Mouse (Mus musculus) testis, adult 10 weeks (tissue): ENCODE measurements around the gene Vmn1r57. TPM values are rescaled to one million over a fixed set of nuclear protein-coding genes. Genes with fewer than 3 reads are reported as not detected.

Experiments
- polyA plus RNA-seq: library from polyadenylated mRNA; stranded (reverse); fragments of 350-450 nt; fragmentation: Illumina TruSeq; extraction: RNeasy Lipid Tissue Mini Kit (QIAGEN cat#74804); gene quantifications from one replicate; pipeline ENCODE4 v1.2.3, GENCODE M21; 2014; ENCODE audit warnings: low read depth, low replicate concordance

The Vmn1r57 gene
- not detected for polyA plus RNA-seq

DNA sequence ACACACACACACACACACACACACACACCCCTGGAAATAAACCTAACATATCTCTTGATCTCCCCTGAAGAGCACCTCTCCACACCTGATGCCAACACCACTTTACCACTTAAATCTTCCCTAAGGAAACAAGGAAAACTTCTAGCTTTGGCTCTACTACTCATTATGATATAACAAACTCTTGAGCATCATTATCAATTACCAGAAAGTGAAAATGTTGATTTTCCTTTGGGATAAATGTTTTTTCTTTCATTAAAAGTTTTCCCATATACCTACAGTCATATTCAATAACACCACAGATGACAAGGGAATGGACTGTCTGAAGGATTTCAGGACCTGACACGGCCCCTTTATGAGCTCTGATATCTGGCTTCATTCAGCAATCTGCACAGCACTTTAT is at the start of gene Vmn1r57:
TSS of gene Vmn1r57 (plus strand) at position 301 of the 400 bp plus-strand sequence.

DNA sequence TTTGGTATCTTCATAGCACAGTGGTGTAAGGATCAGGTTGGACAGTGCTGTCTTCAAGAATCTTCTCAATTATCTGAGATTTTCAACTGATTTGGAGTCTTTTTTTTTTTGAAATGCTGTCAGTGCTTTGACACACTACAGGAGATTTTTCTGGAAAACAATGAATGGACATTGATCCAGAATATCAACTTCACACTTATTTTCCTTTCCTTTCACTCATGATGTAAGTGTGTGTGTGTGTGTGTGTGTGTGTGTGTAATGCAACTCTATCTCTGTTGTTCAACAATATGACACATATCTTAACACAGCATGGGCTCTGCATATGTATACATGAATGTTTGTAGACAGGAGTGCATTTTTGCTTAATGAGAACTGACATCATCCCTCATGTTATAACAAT is 21.6 kb upstream of the Vmn1r57 start, which contains the start of gene Vmn1r56:
TSS of gene Vmn1r56 (minus strand) at position 101 of the 400 bp plus-strand sequence.

Other genes starting within 250 kb of the Vmn1r57 start
- gene Sbk3, start 247.3 kb upstream of the Vmn1r57 start, polyA plus RNA-seq: 0.20 TPM
- gene Zfp579, start 222.3 kb upstream of the Vmn1r57 start, polyA plus RNA-seq: 3.8 TPM
- gene Zfp524, start 204.1 kb upstream of the Vmn1r57 start, polyA plus RNA-seq: not detected
- 21.5 TPM for gene Fiz1, start 203.8 kb upstream of the Vmn1r57 start, polyA plus RNA-seq
- gene Gm44973, start 203.0 kb upstream of the Vmn1r57 start, polyA plus RNA-seq: not detected
- gene Zfp865, start 198.1 kb upstream of the Vmn1r57 start, polyA plus RNA-seq: 4.3 TPM
- gene Ccdc106, start 197.9 kb upstream of the Vmn1r57 start, polyA plus RNA-seq: 1.6 TPM
- 0.83 TPM for gene 4632433K11Rik, start 184.4 kb upstream of the Vmn1r57 start, polyA plus RNA-seq
- gene Zfp784, start 180.0 kb upstream of the Vmn1r57 start, polyA plus RNA-seq: 3.4 TPM
- gene Zfp580, start 167.0 kb upstream of the Vmn1r57 start, polyA plus RNA-seq: 0.32 TPM
- gene U2af2, start 156.3 kb upstream of the Vmn1r57 start, polyA plus RNA-seq: 8.7 TPM
- gene Epn1, start 138.3 kb upstream of the Vmn1r57 start, polyA plus RNA-seq: 2.7 TPM
- 0.20 TPM for gene Rfpl4, start 101.5 kb upstream of the Vmn1r57 start, polyA plus RNA-seq
- 159 TPM for gene Rasl2-9, start 92.5 kb upstream of the Vmn1r57 start, polyA plus RNA-seq
- 0.01 TPM for gene Vmn1r55, start 68.8 kb upstream of the Vmn1r57 start, polyA plus RNA-seq
- not detected for gene Vmn1r56, start 21.7 kb upstream of the Vmn1r57 start, polyA plus RNA-seq
- not detected for gene Gm5065, start 132.0 kb downstream of the Vmn1r57 start, polyA plus RNA-seq
- not detected for gene Nlrp2, start 132.5 kb downstream of the Vmn1r57 start, polyA plus RNA-seq
- not detected for gene Vmn1r58, start 194.9 kb downstream of the Vmn1r57 start, polyA plus RNA-seq
- gene Vmn1r59, start 238.3 kb downstream of the Vmn1r57 start, polyA plus RNA-seq: not detected